ENCODE assay signal across 20 mouse cellular contexts in the genomic region with DNA sequence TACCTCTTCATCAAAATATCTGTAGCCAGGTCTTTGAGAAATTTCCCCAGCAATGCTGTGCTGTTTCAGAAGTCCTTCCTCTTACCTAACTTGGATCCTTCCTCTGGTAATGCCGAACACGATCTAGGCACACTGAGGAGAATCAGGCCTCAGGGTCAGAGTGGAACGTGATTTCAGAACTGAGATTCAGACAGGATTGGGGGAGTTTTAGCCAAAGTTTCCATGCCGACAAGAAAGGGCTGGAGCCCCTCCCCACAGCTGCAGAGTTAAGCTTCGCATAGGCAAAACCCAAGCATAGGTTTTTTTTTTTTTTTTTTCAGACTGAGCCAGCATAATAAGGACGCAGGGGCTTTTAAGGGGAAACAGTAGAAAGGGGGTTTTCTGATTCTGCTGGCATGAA. TPM values are rescaled to one million over a fixed set of nuclear protein-coding genes. Genes with fewer than 3 reads are reported as not detected.
DNase-seq lines count a peak whose midpoint lies in the region; ATAC-seq and TF ChIP-seq lines count a peak whose summit lies in the region.
"Had no signal": no experiment of that assay in that cellular context is flagged by ENCODE, and none has a peak within 500 bp of the region (broad histone marks: within the 10 kb centered on the region; RNA-seq: fewer than 3 reads in every experiment).

No protein-coding gene starts in this region.

- no peak for TF ChIP-seq POLR2A in heart, adult 2 months (IDR thresholded peaks at IDR 0.05; ENCODE audit: insufficient read depth, low read depth, low read length)

- peaks cover 48% of the 10 kb centered on the region for H3K36me3 ChIP-seq in heart, adult 2 months (ENCODE audit: control insufficient read depth, insufficient read depth, low read length)
- H3K36me3 ChIP-seq in midbrain, embryonic 12.5 days = no peaks in the 10 kb centered on the region
- H3K36me3 ChIP-seq in midbrain, embryonic 16.5 days (ENCODE audit: control insufficient read depth, insufficient read depth, low read length) = no peaks in the 10 kb centered on the region
- H3K36me3 ChIP-seq in embryonic facial prominence, embryonic 13.5 days = no peaks in the 10 kb centered on the region
- H3K36me3 ChIP-seq: hindbrain, embryonic 12.5 days; lung, embryonic 15.5 days; stomach, embryonic 15.5 days had no signal

- no peak overlapping the region for H3K4me3 ChIP-seq in heart, adult 2 months
- no peak overlapping the region for H3K4me3 ChIP-seq in midbrain, embryonic 12.5 days
- no peak overlapping the region for H3K4me3 ChIP-seq in midbrain, embryonic 16.5 days (ENCODE audit: low read depth, low read length)
- no peak overlapping the region for H3K4me3 ChIP-seq in embryonic facial prominence, embryonic 13.5 days
- H3K4me3 ChIP-seq: hindbrain, embryonic 12.5 days; lung, embryonic 15.5 days; stomach, embryonic 15.5 days had no signal

- TF ChIP-seq CTCF in heart, adult 2 months (IDR thresholded peaks at IDR 0.05) = no peak

- H3K79me2 ChIP-seq in heart, adult 2 months (replicated peaks; ENCODE audit: control insufficient read depth, insufficient read depth, low read length) = peaks cover 9% of the 10 kb centered on the region

- 70% methylated on average over 6 of the region's 6 CpGs for WGBS in heart, adult 2 months
- WGBS in midbrain, embryonic 12.5 days = 12% methylated on average over 6 of the region's 6 CpGs
- WGBS in midbrain, embryonic 16.5 days = 19% methylated on average over 6 of the region's 6 CpGs
- 10% methylated on average over 6 of the region's 6 CpGs for WGBS in embryonic facial prominence, embryonic 13.5 days

- H3K4me2 ChIP-seq in midbrain, embryonic 12.5 days (replicated peaks) = 0 out of 2 replicates have a peak overlapping the region, but pooled peaks have one; percentile 28
- no peak overlapping the region for H3K4me2 ChIP-seq in midbrain, embryonic 16.5 days (ENCODE audit: low read length)
- H3K4me2 ChIP-seq in embryonic facial prominence, embryonic 13.5 days = peak overlapping the region; percentile 44
- H3K4me2 ChIP-seq: lung, embryonic 15.5 days; stomach, embryonic 15.5 days had no signal

- intact Hi-C loops in heart, adult 2 months (cut with DNase I) = loop anchor here (5.0 kb wide), 1 partner anchor 37 kb away; no protein-coding TSS in a partner anchor

- no peaks in the 10 kb centered on the region for H3K9me3 ChIP-seq in midbrain, embryonic 12.5 days
- no peaks in the 10 kb centered on the region for H3K9me3 ChIP-seq in midbrain, embryonic 16.5 days (replicated peaks; ENCODE audit: control insufficient read depth, low read length, poor library complexity, severe bottlenecking)
- no peaks in the 10 kb centered on the region for H3K9me3 ChIP-seq in embryonic facial prominence, embryonic 13.5 days
- H3K9me3 ChIP-seq: hindbrain, embryonic 12.5 days; lung, embryonic 15.5 days; stomach, embryonic 15.5 days had no signal

- H3K9ac ChIP-seq in heart, adult 2 months (ENCODE audit: low read depth, low read length) = no peak overlapping the region
- H3K9ac ChIP-seq in midbrain, embryonic 12.5 days (replicated peaks) = no peak overlapping the region
- no peak overlapping the region for H3K9ac ChIP-seq in midbrain, embryonic 16.5 days (ENCODE audit: low read depth, low read length)
- H3K9ac ChIP-seq in embryonic facial prominence, embryonic 13.5 days = no peak overlapping the region
- H3K9ac ChIP-seq: hindbrain, embryonic 12.5 days; liver, embryonic 14.5 days; lung, embryonic 15.5 days; stomach, embryonic 15.5 days had no signal

- no peak for TF ChIP-seq EP300 in heart, adult 2 months (IDR thresholded peaks at IDR 0.05; ENCODE audit: insufficient read depth, low read depth, low read length)

- peaks cover 52% of the 10 kb centered on the region for H3K4me1 ChIP-seq in heart, adult 2 months (ENCODE audit: control insufficient read depth, insufficient read depth, low read length)
- peaks cover 42% of the 10 kb centered on the region for H3K4me1 ChIP-seq in midbrain, embryonic 12.5 days
- H3K4me1 ChIP-seq in midbrain, embryonic 16.5 days (ENCODE audit: control insufficient read depth, insufficient read depth, low read length) = peaks cover 13% of the 10 kb centered on the region; the same call in 1 of the 2 replicates
- peaks cover 49% of the 10 kb centered on the region for H3K4me1 ChIP-seq in embryonic facial prominence, embryonic 13.5 days

- DNase-seq in heart, adult 2 months = peak in 1 of 2 experiments; percentile 17
- DNase-seq in heart, adult 9 months (ENCODE audit: low spot score in 2 of 2) = no peak
- DNase-seq in thymus, postnatal 10 days (ENCODE audit: low spot score in 2 of 2) = no peak
- no peak for DNase-seq in kidney, postnatal 14 days
- DNase-seq: adrenal gland, postnatal 10 days; cerebellum, adult 11 months; cerebellum, postnatal 14 days; embryo, embryonic 11 days; kidney, adult 18-20 months; right cerebral cortex, postnatal 25 days had no signal

- no peak for ATAC-seq in midbrain, embryonic 12.5 days (ENCODE audit: low FRiP score, low read depth)
- ATAC-seq in midbrain, embryonic 16.5 days = no peak
- no peak for ATAC-seq in embryonic facial prominence, embryonic 13.5 days (ENCODE audit: insufficient number of reproducible peaks, insufficient read depth, low FRiP score, low TSS enrichment, low read depth)
- ATAC-seq: Patski had no signal

- H3K27me3 ChIP-seq in heart, adult 2 months (ENCODE audit: control insufficient read depth, insufficient read depth, low read length) = no peaks in the 10 kb centered on the region
- H3K27me3 ChIP-seq in midbrain, embryonic 12.5 days = no peaks in the 10 kb centered on the region
- H3K27me3 ChIP-seq in midbrain, embryonic 16.5 days (ENCODE audit: control insufficient read depth, insufficient read depth, low read depth, low read length) = no peaks in the 10 kb centered on the region; the same call in 1 of the 2 replicates
- H3K27me3 ChIP-seq in embryonic facial prominence, embryonic 13.5 days = peaks cover 45% of the 10 kb centered on the region
- H3K27me3 ChIP-seq: hindbrain, embryonic 12.5 days; stomach, embryonic 15.5 days had no signal

- H3K27ac ChIP-seq in heart, adult 2 months = peak overlapping the region; percentile 4; the same call in 1 of the 2 replicates
- H3K27ac ChIP-seq in midbrain, embryonic 12.5 days (replicated peaks) = no peak overlapping the region
- H3K27ac ChIP-seq in midbrain, embryonic 16.5 days (ENCODE audit: low read length) = no peak overlapping the region
- H3K27ac ChIP-seq in embryonic facial prominence, embryonic 13.5 days = no peak overlapping the region
- H3K27ac ChIP-seq: hindbrain, embryonic 12.5 days; kidney, postnatal 0 days; liver, embryonic 14.5 days; lung, embryonic 15.5 days; stomach, embryonic 15.5 days had no signal

RNA-seq across cellular contexts. Expression of a gene that starts 12.2 kb away (rescaled TPM):
- total RNA-seq in heart, adult 2 months (2021) = 100 to 1,000 TPM; 149 to 150 TPM
- 15.7 and 23.7 TPM in 2 replicates for polyA plus RNA-seq in heart, adult 2 months (2012; rRNA removed)
- 11.3 and 12.2 TPM in 2 replicates for polyA plus RNA-seq in midbrain, embryonic 12.5 days (2016; fragmentation: Nextera tagmentation; extraction: Ambion mirVana)
- 5.4 and 6.4 TPM in 2 replicates for polyA plus RNA-seq in midbrain, embryonic 16.5 days (2015; fragmentation: Nextera tagmentation; extraction: Ambion mirVana)
- polyA plus RNA-seq in embryonic facial prominence, embryonic 13.5 days (2015; fragmentation: Nextera tagmentation; extraction: Ambion mirVana) = 1.9 and 2.2 TPM in 2 replicates
- polyA plus RNA-seq: C2C12 had no signal
